Mouse (Mus musculus): Measurements from ENCODE around the gene Epb41l2.

The Epb41l2 gene

DNA sequence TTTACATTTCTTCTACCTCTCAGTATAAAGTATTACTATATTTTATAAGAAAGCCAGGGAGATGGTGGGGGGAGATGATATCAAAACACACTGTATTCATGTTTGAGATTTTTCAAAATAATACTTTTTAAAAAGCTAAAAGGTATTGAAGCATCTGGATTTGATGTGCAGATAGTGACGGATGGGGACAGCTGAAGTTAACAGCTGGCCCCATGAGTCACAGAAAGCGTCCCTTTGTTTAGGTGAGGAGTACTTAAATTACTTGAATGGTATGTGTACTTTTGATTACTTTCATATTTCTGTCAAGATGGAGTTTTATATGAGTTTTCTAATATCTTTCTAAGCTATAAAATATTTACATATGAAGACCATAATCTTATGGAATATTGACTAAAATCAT lies 112.3 kb downstream of the Epb41l2 start:
- DNase-seq (ENCODE audit: inconsistent age in 2 of 2, low spot score in 1 of 2) = no peak

DNA sequence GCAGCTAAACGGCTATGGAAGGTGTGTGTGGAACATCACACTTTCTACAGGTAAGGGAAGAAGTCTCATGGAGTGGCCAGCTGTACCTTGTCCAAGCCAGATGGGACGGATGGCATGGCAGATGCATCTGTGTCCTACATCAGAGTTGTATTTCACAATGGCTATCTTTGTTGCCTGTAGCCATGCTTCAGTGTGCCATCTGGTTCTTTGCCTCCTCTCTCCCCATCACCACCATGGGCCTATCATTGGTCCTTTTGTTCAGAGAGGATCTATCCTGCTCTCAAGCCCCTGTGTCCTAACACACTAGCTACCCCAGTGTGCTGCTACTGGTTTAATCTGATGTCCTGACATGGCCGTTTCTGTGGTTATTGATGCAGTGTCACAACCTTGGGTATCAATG lies 120.1 kb downstream of the Epb41l2 start:
- no peak for DNase-seq (ENCODE audit: inconsistent age in 2 of 2, low spot score in 1 of 2)

DNA sequence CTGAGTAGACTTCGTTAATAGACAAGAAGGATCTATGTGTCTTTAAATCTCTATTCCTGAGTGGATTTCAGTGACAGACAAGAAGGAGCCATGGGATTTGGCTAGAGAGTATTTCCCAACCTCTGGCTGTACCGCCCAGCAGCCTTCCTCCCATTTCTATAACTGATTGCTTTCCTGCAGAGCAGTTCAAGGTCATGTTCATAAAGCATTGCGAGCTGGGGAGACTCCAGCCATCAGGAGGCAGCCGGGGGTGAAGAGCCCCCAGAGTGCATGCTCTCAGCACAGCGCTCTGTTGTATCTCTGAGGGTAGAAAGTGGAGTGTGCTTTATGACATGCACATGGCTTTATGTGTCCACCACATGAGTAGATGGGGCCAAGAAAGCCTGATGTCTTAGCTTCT lies 123.2 kb downstream of the Epb41l2 start:
- DNase-seq (ENCODE audit: inconsistent age in 2 of 2, low spot score in 1 of 2) = peak; percentile 35 to 76

DNA sequence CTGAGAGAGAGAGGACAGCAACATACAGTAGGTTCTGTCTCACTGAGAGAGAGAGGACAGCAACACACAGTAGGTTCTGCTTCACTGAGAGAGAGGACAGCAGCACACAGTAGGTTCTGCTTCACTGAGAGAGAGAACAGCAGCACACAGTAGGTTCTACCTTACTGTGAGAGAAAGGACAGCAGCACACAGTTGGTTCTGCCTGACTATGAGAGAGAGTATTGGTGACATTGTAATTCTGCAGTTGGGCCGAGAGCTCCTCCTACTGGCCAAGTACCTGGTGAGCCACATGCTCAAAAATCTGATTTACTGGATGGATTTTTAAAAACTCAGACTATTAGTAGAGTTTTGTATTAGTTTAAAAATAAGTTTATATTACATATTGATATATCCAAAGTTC lies 128.9 kb downstream of the Epb41l2 start:
- peak; percentile 55 to 87 for DNase-seq (ENCODE audit: inconsistent age in 2 of 2, low spot score in 1 of 2)

DNA sequence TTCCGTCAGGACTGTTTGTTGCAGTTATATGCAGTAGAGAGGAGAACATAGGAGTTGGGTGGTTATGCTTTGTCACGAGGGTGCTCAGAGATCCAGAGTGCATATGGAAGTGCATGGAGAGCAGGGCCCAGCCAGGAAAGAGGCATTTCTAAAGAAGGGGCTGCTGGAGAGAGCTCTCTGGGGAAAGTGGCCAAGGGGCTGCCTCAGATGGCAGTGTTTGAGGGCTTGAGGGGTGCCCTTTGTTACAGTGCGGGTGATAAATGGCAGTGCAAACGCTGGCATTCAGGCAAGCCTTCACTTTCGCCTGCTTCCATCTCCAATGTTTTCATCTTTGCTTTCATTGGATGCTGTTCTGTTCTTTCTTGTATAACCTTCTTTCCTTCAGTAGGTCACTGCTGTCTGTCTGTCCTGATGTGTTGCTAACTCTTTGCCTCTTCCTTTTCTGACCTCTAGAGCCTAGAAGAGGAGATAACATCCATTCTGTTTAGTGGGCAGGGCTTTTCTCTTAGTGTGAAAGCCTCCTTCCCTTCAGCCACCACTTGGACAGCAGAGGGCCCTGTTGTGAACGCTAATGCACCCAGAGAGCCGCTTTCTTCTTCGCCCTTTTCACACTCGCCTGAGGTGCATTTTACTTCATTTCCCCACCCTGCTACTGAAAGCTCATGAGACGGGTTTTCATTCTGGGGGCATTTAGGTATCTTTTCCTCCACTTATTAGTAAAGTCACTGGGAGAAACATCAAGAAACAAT lies 139.9 kb downstream of the Epb41l2 start:
- peak in 1 of 2 experiments; percentile 41 for DNase-seq (ENCODE audit: inconsistent age in 2 of 2, low spot score in 1 of 2)

DNA sequence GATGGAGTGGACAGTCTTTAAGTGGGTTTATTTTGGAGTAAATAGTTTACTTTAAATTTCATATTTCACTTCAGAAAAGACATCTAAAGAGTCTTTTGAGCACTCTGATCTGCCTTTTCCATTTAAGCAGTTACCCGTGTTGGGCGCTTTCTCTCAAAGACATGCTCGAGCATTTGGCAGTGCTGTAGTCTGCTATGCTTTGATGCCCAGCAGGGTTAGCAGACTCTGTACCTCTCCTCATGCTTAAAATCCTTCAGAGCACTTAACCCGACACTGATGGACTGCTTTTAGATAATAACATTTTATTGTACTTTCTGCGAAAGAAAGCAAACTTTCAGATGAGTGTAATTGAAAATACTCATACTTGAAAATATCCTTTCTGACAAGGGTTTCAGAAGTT lies 143.7 kb downstream of the Epb41l2 start:
- no peak for DNase-seq (ENCODE audit: inconsistent age in 2 of 2, low spot score in 1 of 2)

DNA sequence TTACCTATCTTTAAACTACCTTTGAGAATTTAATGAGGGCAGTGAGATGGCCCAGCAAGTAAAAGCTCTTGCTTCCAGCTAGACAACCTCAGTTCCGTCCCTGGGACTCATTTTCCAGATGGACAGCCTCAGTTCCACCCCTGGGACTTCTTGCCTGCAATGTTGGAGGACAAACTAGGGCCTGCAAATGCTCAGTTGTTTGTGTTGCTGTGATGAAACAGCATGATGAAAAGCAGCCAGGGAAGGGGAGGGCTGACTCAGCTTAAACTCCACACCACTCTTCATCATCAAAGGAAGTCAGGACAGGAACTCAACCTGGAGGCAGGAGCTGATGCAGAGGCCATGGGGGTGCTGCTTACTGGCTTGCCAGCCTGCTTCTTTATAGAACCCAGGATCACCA lies 154.2 kb downstream of the Epb41l2 start:
- no peak for DNase-seq (ENCODE audit: inconsistent age in 2 of 2, low spot score in 1 of 2)

DNA sequence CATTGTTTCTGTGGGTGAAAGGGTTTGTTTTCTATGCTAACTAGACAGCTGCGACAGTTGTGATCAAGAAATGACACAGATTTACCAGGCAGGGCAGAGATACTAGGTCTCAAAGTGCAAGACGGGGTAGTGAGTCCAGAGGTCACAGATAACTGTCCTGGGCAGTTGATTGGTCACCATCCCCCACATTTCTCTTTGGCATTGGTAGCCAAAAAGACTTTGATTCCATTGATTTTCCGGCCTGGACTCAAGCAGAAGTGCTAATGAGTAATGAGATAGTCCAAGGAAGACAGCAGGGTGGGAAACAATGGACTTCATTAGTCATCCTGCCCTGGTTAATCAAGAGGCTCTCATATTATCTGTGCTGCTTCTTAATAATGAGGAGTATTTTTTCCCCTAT lies 160.4 kb downstream of the Epb41l2 start:
- DNase-seq (ENCODE audit: inconsistent age in 2 of 2, low spot score in 1 of 2) = no peak

DNA sequence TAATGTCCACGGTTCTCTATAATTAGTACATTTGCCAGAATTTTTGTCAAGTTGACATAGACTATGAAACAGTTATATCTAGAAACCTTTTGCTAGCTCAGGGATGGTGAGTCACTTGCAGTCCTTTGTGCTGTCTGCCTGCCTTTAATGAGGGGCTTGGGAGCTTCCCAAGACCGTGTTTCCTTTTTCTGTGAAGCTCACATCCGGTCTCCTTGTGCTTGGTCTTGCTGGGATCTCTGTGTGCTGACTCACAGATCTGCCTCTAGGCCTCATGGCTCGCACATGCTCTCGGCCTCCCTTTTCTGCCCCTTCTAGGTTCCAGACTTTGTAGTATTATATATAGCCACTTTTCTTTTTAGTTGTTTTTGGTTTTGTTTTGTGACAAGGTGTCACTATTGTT lies 160.8 kb downstream of the Epb41l2 start:
- DNase-seq (ENCODE audit: inconsistent age in 2 of 2, low spot score in 1 of 2) = peak in 1 of 2 experiments; percentile 7

DNA sequence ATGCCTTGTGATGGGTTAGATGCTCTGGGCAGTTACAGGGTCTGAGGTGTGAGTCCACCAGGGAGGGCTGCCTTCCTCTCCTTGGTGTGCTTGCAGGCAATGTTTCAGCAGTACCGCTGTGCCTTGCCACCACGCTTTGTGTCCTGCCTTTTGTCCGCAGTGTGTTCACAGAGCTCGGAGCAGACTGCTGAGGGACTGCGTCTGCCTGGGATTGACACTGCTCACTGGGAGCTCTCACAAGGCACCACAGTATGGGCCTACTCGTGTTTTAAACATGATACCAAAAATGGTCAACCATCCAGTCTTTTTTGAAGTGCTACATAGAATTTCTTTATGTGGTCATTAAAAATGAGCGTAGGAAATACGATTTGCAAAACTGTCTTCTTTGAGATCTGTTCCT lies 164.1 kb downstream of the Epb41l2 start:
- no peak for DNase-seq (ENCODE audit: inconsistent age in 2 of 2, low spot score in 1 of 2)

DNA sequence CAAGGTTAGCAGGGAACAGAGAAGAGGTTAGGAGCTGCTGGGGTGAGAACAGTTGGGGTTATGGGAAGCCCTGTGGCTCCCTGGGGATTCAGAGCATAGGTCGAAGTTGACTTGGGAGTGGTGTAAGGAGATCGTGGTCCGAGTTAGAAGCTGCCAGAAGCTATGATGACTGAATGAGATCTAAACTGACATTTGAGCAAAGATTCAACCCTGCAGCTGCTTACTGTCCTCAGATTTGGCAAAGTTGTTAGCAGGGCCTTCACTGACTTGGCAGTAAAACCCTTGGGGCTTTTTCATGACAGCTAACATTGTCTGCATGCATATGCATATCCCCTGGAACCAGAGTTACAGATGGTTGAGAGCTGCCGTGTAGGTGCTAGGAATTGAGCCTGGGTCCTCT lies 166.6 kb downstream of the Epb41l2 start:
- no peak for DNase-seq (ENCODE audit: inconsistent age in 2 of 2, low spot score in 1 of 2)

DNA sequence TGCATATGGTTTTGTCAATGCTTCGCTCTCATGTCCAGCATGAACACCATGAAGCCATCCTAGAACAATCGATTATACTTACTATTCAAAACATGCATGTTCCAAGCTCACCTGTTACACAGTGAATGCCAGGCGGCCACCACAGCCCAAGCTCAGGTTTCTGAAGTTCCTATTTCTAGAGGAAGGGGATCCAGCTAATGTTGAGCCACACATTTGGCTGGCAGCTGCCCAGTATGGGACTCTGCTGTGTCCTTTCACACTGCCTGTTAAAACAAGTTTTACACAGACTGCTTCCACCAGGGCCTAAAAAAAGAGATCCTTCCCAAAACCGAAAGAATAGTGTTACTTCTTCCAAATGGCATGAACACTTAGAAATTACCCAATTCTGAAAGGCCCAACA lies 167.0 kb downstream of the Epb41l2 start:
- DNase-seq (ENCODE audit: inconsistent age in 2 of 2, low spot score in 1 of 2) = no peak

DNA sequence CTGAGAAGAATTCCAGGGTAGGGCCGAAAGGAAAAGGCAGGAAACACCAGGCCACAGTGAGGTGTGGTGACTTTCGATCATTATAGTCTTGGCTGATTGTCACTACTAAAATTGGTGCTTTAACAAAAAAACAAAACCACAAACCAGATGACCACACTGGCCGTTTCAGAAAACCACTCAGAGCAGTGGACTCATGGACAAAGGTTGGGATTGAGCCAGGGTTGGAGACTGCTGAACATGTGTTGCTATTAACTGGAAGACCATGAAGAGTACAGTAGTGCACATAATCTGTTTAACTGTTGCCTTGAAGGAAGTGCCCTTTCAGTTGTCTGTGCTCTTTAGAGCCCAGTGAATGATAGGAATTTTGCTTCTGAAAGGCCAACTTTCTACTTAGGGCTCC lies 167.5 kb downstream of the Epb41l2 start:
- DNase-seq (ENCODE audit: inconsistent age in 2 of 2, low spot score in 1 of 2) = no peak

DNA sequence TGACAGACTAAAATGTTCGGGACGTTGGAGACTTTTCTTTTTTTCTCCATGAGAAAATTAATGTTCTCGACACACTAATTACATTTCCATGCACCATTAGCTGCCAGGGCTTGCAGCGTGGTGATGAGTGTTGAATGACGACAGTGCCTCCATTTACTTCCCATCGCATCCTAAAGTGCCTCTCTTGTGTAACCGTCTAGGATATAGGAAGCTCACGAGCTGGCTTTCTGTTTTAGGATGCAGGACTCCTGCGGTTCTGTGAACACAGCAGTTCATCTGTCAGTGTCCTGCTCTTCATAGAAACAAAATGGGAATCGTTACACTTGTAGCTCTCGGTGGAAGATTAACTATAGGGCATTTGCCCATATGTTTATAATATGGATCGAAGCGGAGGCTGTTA lies 171.7 kb downstream of the Epb41l2 start:
- DNase-seq (ENCODE audit: inconsistent age in 2 of 2, low spot score in 1 of 2) = no peak

DNA sequence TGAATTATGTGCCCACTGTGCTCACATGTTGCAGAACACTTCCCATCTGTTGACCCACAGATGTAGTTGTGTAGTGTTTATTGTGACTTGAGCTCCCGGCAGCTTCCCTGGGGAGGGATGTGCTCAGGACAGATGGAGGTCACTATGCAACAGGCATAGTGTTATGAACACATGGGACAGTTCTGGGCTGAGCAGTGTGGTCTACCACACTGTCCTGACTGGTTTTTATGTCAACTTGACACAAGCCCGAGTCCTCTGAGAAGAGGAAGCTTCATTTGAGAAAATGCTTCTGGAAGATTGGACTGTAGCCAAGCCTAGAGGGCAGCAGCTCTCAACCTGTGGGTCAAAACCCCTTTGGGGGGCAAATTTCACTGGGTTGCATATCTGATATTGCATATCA lies 173.5 kb downstream of the Epb41l2 start:
- no peak for DNase-seq (ENCODE audit: inconsistent age in 2 of 2, low spot score in 1 of 2)

DNA sequence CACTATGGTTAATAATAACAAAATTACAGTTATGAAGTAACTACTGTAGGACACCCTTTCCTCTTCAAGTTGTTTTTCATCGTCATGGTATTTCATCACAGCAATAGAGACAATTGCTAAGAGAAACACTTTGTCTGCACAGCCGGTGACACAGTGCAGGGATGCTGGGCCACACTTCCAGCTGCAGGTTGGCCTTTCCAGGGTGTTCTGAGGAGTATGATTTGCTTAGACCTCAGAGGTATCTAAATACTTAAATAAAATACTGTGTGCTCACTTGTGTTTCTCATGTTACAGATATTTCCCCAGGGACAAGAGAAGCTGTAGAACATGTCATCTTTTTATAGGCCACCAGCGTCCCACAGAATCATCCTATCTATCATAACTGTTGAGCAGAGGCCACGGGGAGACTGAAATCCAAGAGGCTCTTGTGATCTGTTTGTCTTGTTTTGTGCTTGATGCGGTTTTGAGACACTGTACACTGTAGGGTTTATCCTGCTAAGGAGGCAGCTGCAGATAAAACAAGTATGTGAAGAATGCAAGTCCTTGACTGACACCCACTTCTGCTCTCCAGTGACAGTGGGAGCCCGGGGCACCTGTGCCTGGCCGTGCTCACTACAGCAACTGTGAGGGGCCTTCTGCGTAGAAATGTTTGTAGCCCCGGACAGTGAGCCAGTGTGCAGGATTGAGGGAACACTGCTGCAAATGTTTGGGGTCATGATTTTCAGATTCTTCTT lies 174.1 kb downstream of the Epb41l2 start:
- DNase-seq (ENCODE audit: inconsistent age in 2 of 2, low spot score in 1 of 2) = no peak

DNA sequence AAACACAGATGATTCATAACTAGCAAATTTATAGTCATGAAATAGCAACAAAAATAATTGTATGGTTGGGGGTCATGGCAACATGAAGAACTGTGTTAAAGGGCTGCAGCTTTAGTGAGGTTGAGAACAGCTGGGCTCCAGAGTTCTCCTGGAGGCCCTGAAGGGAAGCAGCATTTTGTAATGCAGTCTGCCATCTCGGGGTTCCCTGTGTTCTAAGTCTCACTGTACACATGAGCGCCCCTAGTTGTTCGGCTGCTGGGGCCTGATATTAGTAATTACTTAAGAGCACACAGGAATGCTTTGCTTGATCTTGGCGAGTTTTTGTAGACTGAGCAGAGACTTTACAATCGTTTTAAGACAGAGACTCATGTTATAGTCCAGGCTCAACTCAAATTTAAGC lies 174.9 kb downstream of the Epb41l2 start:
- no peak for DNase-seq (ENCODE audit: inconsistent age in 2 of 2, low spot score in 1 of 2)

DNA sequence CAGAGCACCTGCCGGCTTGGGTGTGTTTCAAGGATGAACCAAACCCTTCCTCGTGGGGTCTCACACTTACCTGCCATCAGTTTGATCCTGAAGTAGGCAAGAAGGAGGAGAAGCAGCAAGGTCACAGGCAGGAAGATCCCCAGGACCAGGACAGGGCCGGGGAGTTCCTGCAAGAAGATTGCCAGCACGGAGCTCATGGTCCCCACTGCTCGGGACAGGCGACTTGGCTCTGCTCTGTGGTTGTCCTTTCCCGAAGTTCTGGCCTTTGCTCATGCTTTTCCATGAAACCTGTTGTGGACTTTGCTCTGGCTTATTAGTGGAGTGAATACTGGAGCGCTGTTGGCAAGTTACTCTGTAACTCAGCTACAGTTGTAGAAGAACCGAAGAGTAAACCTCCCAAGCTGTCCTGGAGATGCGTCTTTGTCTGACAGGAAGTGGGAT lies 176.3 kb downstream of the Epb41l2 start, which contains the start of gene Smlr1:
Gene Smlr1, minus strand, starts transcription at position 377 of the 441 bp plus-strand sequence.
- DNase-seq (ENCODE audit: inconsistent age in 2 of 2, low spot score in 1 of 2) = no peak

DNA sequence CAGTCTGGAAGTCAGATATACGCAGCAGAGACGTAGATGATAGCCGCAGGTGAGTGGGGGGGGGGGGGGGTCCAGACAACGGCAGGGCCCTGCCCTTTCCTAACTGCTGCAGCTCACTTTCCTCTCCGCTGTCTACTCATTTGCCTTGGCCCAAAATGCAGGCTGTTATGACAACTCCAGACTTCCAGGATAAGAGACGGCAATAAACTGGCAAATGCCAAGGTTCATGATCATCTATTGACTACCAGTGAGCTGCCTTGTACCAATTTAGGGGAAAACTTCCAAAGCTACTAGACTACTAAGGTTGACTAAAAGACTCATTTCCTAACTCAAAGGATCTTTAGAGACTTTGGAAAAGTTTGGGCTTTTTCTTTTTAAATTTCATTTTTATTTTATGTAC lies 177.0 kb downstream of the Epb41l2 start:
- DNase-seq (ENCODE audit: inconsistent age in 2 of 2, low spot score in 1 of 2) = peak in 1 of 2 experiments; percentile 36

DNA sequence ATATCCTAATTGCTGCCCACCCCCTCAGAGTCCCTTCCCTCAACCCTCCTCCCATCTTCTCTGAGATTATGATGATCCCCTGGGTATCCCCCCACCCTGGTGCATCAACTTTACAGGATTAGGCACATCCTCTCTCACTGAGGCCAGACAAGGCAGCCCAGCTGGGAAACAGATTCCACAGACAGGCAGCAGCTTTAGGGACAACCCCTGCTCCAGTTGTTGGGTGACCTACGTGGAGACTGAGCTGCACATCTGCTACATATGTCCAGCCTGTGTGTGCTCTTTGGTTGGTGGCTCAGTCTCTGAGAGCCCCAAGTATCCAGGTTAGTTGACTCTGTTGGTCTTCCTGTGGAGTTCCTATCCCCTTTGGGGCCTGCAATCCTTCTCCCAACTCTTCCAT lies 179.1 kb downstream of the Epb41l2 start:
- DNase-seq (ENCODE audit: inconsistent age in 2 of 2, low spot score in 1 of 2) = no peak

DNA sequence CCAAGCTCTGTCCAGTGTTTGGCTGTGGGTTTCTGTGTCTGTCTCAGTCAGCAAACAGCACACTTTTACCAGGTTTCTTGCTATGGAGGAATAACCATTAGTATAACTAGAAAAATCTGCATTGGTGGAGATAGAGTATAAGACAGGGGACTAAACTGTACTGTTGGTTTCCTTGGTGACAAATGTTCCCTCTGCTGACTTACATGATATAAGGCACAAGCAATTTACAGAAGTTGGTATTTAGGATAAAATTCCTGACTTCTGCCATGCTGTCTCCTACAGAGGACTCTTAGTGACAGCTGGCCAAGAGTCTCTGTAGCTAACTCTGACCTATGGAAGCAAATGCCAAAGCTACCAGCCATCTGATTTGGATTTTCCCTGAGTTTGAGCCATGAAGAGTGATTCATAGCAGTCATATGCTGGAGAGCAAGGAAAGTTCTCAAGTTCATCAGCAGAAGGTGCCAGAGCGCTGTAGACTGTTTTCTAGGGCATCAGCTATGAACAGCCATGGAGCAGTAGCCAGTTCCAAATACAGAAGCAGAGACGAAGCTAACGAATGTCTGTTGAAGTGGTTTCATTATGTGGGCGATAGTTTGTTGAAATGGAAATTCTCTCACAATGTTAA lies 179.7 kb downstream of the Epb41l2 start:
- DNase-seq (ENCODE audit: inconsistent age in 2 of 2, low spot score in 1 of 2) = peak in 1 of 2 experiments; percentile 51

DNA sequence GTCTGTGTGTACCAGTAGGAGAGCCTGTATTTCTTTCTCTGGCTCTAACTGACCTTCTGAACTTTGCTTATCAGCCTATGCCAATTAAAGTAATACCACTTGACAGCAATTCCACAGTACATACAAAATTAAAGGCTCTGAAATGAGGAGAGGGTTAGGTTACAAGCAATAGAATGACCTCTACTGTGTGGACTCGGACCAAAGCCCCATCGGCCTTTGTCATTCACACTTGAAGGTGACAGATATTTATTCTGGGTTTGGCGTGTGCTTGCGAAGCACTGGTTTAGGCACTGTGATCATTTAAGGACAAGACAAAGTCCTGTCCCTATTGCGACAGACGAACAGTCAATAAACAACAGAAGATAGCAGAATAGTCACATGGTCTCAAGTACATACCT lies 180.2 kb downstream of the Epb41l2 start:
- no peak for DNase-seq (ENCODE audit: inconsistent age in 2 of 2, low spot score in 1 of 2)

Data from adrenal gland, adult (tissue).